Mouse (Mus musculus) midbrain, embryonic 13.5 days (tissue): ENCODE measurements around the gene Klhdc4. TPM values are rescaled to one million over a fixed set of nuclear protein-coding genes. Genes with fewer than 3 reads are reported as not detected.

ENCODE experiments used
- ATAC-seq: fragments of 200-750 bp; cut with Nextera tagmentation; 2 replicates; pipeline ENCODE4 v1.8.0; 2017; ENCODE audit warnings: mild to moderate bottlenecking, moderate TSS enrichment, moderate library complexity
- H3K27ac ChIP-seq: fragments of 300-500 bp; sonication (generic); 2 replicates; pipeline ENCODE4 v1.5.1; 2015; ENCODE audit warnings: inconsistent platforms, mild to moderate bottlenecking, moderate library complexity
- H3K27me3 ChIP-seq: fragments of 300-500 bp; sonication (generic); 2 replicates; pipeline ENCODE4 v1.6.1; 2015; ENCODE audit warnings: mild to moderate bottlenecking, inconsistent platforms
- H3K36me3 ChIP-seq: fragments of 300-500 bp; sonication (generic); 2 replicates; pipeline ENCODE4 v1.6.1; 2015; ENCODE audit warnings: mild to moderate bottlenecking, inconsistent platforms
- H3K4me1 ChIP-seq: fragments of 300-500 bp; sonication (generic); replicated peaks from 2 replicates; pipeline ENCODE4 v1.6.1; 2015; ENCODE audit warnings: inconsistent platforms
- H3K4me2 ChIP-seq: fragments of 300-500 bp; sonication (generic); replicated peaks from 2 replicates; pipeline ENCODE4 v1.6.1; 2015; ENCODE audit warnings: moderate library complexity, mild to moderate bottlenecking, inconsistent platforms
- H3K4me3 ChIP-seq: fragments of 300-500 bp; sonication (generic); replicated peaks from 2 replicates; pipeline ENCODE4 v1.5.1; 2015; ENCODE audit warnings: mild to moderate bottlenecking, inconsistent platforms
- H3K9ac ChIP-seq: fragments of 300-500 bp; sonication (generic); replicated peaks from 2 replicates; pipeline ENCODE4 v1.6.1; 2015; ENCODE audit warnings: mild to moderate bottlenecking, inconsistent platforms
- H3K9me3 ChIP-seq: fragments of 300-500 bp; sonication (generic); 2 replicates; pipeline ENCODE4 v1.6.1; 2016; ENCODE audit warnings: mild to moderate bottlenecking, inconsistent platforms
- WGBS: fragments of 180-500 bp; shearing (Covaris S2); methylation state at CpG from one replicate; pipeline ENCODE4 v1.1.7; 2015; 5-methylcytosine and 5-hydroxymethylcytosine counted together
- polyA plus RNA-seq: library from polyadenylated mRNA; unstranded; fragments of >200 nt; fragmentation: Nextera tagmentation; extraction: Ambion mirVana; gene quantifications from 2 replicates; pipeline ENCODE4 v1.2.1, GENCODE M21; 2015

Klhdc4 gene
- polyA plus RNA-seq, 1 experiment from 2014 or later, result 45.5 TPM

DNA sequence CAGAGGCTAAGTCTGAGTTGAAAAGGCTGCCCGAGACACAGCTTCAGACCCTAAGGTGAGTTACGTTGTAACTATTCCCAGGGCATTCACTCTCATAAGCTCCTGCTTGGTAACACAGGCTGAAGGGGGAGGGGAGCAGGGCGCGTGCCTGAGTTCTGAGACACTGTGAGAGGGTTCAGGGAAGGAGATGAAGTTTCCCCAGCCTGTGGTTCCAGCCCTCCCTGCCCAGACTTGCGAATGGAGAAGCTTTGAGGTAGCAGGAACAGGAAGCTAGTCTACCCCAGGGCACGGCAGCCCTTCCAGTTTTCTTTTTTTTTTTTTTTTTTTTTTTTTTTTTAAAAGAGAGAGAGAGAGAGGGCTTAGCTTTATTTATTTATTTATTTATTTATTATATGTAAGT lies 31.9 kb upstream of the Klhdc4 start:
- H3K4me2 ChIP-seq, result no peak overlapping the region
- H3K27ac ChIP-seq, result no peak overlapping the region
- 67% methylated on average over 6 of the region's 6 CpGs for WGBS
- H3K27me3 ChIP-seq, result no peaks in the 10 kb centered on the region
- H3K4me3 ChIP-seq, result no peak overlapping the region
- H3K36me3 ChIP-seq, result no peaks in the 10 kb centered on the region
- H3K9ac ChIP-seq, result no peak overlapping the region
- ATAC-seq, result no peak
- 0 out of 2 replicates have a peak, but pooled peaks cover 2% of the 10 kb centered on the region for H3K4me1 ChIP-seq
- no peaks in the 10 kb centered on the region for H3K9me3 ChIP-seq

GRCm38 (mm10) chr8:121857747-121858146 lies 28.4 kb upstream of the Klhdc4 start:
- Histone ChIP-seq H3K4me2 (no peak overlapping the region), H3K27ac (no peak overlapping the region), H3K36me3 (no peaks in the 10 kb centered on the region), H3K9ac (no peak overlapping the region), H3K4me3 (no peak overlapping the region), H3K27me3 (no peaks in the 10 kb centered on the region), H3K9me3 (no peaks in the 10 kb centered on the region), H3K4me1 (0 out of 2 replicates have a peak, but pooled peaks cover 2% of the 10 kb centered on the region)
- WGBS, result 71% methylated on average over 2 of the region's 2 CpGs
- no peak for ATAC-seq

DNA sequence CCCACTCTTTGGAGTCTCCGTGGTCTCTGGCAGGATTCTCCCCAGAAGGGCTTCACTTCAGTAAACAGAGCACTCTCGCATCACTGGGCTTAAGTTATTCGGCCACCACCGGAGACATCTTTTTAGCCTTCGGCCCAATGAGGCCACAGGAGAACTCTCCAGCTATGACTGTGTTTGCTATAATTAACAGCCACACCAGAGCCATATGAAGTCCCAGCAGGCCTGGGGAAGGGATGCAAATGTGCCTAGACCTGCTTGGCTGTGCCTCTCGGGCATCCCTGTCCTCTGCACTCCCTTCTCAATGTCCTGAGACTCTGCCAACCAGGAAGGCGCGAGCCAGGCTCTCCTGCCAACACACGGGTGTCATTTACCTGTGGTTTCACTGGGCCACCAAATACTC lies 28.0 kb upstream of the Klhdc4 start:
- Histone ChIP-seq H3K9ac (no peak overlapping the region), H3K4me3 (no peak overlapping the region), H3K27me3 (0 out of 2 replicates have a peak, but pooled peaks cover 1% of the 10 kb centered on the region), H3K4me2 (no peak overlapping the region), H3K4me1 (0 out of 2 replicates have a peak, but pooled peaks cover 2% of the 10 kb centered on the region), H3K9me3 (no peaks in the 10 kb centered on the region), H3K36me3 (no peaks in the 10 kb centered on the region), H3K27ac (no peak overlapping the region)
- no peak for ATAC-seq
- 47% methylated on average over 9 of the region's 9 CpGs for WGBS

DNA sequence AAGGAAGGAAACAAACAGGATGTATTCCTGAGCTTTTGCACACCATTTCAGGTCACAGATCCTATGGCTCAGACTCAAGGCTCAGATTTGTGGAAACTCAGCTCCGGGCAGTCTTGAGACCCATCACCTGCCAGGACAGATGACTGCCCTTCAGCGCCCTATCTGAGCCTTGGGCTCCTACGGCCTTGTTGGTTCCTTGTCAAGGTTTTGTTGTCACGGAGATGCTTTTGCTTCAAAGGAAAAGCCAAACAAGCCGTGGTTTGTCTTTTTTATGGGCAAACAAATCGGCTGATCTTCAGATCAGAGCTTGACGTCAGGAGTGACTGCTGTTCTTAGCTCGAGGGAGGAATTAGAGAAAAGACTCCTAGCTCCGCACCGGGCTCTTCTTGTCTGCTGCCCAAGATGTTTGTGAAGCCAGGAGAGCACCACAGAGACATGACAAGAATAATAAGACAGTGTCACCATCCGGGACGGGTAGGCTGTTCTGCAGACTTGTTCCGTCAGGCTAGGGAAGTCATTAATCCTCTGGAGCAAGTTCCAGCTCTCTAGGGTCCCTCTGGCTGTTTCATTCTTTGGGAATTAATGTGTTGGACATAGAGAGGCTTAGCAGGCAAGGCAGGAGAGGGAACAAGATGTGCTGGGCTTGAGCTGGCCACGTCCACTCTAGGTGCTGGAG lies 26.8 kb upstream of the Klhdc4 start:
- no peak for ATAC-seq
- WGBS, result 82% methylated on average over 14 of the region's 14 CpGs
- peaks cover 5% of the 10 kb centered on the region; the same call in 1 of the 2 replicates for H3K27me3 ChIP-seq

DNA sequence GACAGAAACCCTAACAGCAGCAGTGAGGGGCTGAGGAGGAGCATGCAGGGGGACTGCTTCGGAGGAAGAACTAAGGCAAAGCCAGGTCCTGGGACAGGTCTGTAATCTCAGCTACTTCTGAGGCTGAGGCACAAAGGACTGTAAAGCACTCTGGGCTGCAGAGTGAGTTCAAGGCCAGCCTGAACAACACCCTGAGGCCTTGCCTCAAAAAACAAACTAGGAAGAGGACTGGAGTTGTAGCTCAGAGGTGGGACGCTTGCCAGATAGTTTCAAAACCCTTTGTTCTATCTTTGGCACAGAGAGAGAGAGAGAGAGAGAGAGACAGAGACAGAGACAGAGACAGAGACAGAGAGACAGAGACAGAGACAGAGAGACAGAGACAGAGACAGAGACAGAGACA lies 24.2 kb upstream of the Klhdc4 start:
- no peak overlapping the region for H3K4me2 ChIP-seq
- no peaks in the 10 kb centered on the region for H3K9me3 ChIP-seq
- no peak overlapping the region for H3K9ac ChIP-seq
- no peak overlapping the region for H3K27ac ChIP-seq
- no peak for ATAC-seq
- H3K4me1 ChIP-seq, result peaks cover 17% of the 10 kb centered on the region
- WGBS, result 82% methylated on average over 2 of the region's 2 CpGs
- H3K36me3 ChIP-seq, result no peaks in the 10 kb centered on the region
- peaks cover 5% of the 10 kb centered on the region; the same call in 1 of the 2 replicates for H3K27me3 ChIP-seq
- no peak overlapping the region for H3K4me3 ChIP-seq

More for the DNA sequence above, 26.8 kb upstream of the Klhdc4 start:
- no peak overlapping the region for H3K4me2 ChIP-seq
- H3K9me3 ChIP-seq, result no peaks in the 10 kb centered on the region
- no peak overlapping the region for H3K4me3 ChIP-seq
- peaks cover 10% of the 10 kb centered on the region for H3K4me1 ChIP-seq
- no peak overlapping the region for H3K27ac ChIP-seq
- no peaks in the 10 kb centered on the region for H3K36me3 ChIP-seq
- no peak overlapping the region for H3K9ac ChIP-seq

GRCm38 (mm10) chr8:121852464-121852863 lies 23.1 kb upstream of the Klhdc4 start:
- Histone ChIP-seq H3K27ac (no peak overlapping the region), H3K9me3 (no peaks in the 10 kb centered on the region), H3K9ac (no peak overlapping the region), H3K4me2 (no peak overlapping the region), H3K4me1 (peaks cover 17% of the 10 kb centered on the region), H3K27me3 (peaks cover 5% of the 10 kb centered on the region; the same call in 1 of the 2 replicates), H3K4me3 (no peak overlapping the region), H3K36me3 (no peaks in the 10 kb centered on the region)
- 63% methylated on average over 7 of the region's 7 CpGs for WGBS
- no peak for ATAC-seq

GRCm38 (mm10) chr8:121851716-121852115 lies 22.3 kb upstream of the Klhdc4 start:
- ATAC-seq, result peak; percentile 16; the same call in 1 of the 2 replicates
- WGBS, result 41% methylated on average over 7 of the region's 7 CpGs
- no peak overlapping the region for H3K4me3 ChIP-seq
- H3K9ac ChIP-seq, result peak overlapping the region; percentile 50; the same call in 1 of the 2 replicates
- no peaks in the 10 kb centered on the region for H3K9me3 ChIP-seq
- peaks cover 17% of the 10 kb centered on the region for H3K4me1 ChIP-seq
- no peak overlapping the region for H3K4me2 ChIP-seq
- no peaks in the 10 kb centered on the region for H3K36me3 ChIP-seq
- peaks cover 5% of the 10 kb centered on the region; the same call in 1 of the 2 replicates for H3K27me3 ChIP-seq
- no peak overlapping the region for H3K27ac ChIP-seq

DNA sequence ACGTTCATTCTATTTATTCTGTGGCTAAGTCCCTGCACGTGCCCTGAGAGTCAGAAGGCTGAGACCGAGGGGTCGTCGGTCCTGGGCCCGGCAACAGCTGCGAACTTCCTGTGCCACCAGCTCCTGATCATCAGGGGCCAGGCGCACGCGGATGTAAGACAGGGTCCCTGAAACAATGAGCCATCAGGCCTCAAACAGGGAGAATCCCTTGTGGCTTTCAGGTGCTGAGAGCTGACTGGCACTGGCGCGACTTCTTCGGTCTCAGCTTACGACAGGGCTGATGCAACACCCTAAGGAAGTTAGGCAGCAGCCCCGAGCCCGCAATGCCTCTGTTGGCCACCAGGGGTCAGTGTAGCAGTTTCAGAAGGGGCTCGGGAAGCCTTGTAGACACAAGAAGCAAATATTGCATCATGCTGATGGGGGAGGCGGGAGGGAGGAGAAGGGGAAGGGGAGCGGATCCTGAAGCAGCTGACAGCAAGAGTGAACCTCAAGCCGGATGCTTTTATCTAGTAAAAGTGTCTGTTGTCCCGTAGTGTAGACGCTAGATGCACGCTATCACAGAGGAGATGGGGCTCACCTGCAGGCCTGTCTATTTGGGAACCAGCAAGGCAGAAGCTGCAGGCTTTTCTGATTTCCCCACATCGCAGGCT lies 21.6 kb upstream of the Klhdc4 start:
- Histone ChIP-seq H3K4me2 (peak overlapping the region; percentile 49), H3K36me3 (no peaks in the 10 kb centered on the region), H3K4me3 (peak overlapping the region; percentile 16; the same call in 1 of the 2 replicates), H3K9me3 (no peaks in the 10 kb centered on the region), H3K27me3 (peaks cover 5% of the 10 kb centered on the region; the same call in 1 of the 2 replicates), H3K9ac (peak overlapping the region; percentile 50; the same call in 1 of the 2 replicates), H3K27ac (no peak overlapping the region), H3K4me1 (peaks cover 15% of the 10 kb centered on the region)
- ATAC-seq, result peak; percentile 86
- 4% methylated on average over 24 of the region's 24 CpGs for WGBS

- Histone ChIP-seq H3K27ac (no peak overlapping the region), H3K4me3 (no peak overlapping the region), H3K4me1 (peaks cover 15% of the 10 kb centered on the region), H3K9ac (no peak overlapping the region; the same call in 1 of the 2 replicates), H3K9me3 (no peaks in the 10 kb centered on the region), H3K4me2 (peak overlapping the region; percentile 49), H3K27me3 (peaks cover 5% of the 10 kb centered on the region; the same call in 1 of the 2 replicates), H3K36me3 (no peaks in the 10 kb centered on the region)
- 0 out of 2 replicates have a peak, but pooled peaks have one; percentile 10 for ATAC-seq
- 42% methylated on average over 12 of the region's 12 CpGs for WGBS
Measured at GRCm38 (mm10) chr8:121850436-121850820, 21.1 kb upstream of the Klhdc4 start.

DNA sequence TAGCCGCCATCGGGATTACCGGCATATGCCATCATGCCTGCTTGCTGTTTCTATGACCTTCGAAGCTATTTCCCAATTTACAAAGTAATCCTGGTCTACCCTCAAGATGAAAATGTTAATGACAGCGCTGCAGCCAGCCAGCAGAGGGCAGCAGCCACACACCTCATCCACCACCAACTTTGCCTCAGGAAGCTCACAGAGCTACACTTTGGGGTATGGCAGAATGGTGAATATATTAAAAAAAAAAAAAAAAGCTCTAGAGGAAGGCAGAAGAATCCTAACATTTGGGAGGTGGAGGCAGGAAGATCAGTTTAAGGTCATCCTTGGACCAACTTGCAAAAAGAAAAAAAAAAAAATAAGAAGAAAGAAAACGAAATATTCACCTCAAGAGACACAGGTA lies 20.6 kb upstream of the Klhdc4 start:
- no peak for ATAC-seq
- no peak overlapping the region for H3K9ac ChIP-seq
- no peak overlapping the region for H3K27ac ChIP-seq
- H3K4me3 ChIP-seq, result no peak overlapping the region
- WGBS, result 14% methylated on average over 6 of the region's 6 CpGs
- H3K4me2 ChIP-seq, result no peak overlapping the region
- H3K27me3 ChIP-seq, result peaks cover 5% of the 10 kb centered on the region; the same call in 1 of the 2 replicates
- H3K9me3 ChIP-seq, result no peaks in the 10 kb centered on the region
- peaks cover 15% of the 10 kb centered on the region for H3K4me1 ChIP-seq
- no peaks in the 10 kb centered on the region for H3K36me3 ChIP-seq

DNA sequence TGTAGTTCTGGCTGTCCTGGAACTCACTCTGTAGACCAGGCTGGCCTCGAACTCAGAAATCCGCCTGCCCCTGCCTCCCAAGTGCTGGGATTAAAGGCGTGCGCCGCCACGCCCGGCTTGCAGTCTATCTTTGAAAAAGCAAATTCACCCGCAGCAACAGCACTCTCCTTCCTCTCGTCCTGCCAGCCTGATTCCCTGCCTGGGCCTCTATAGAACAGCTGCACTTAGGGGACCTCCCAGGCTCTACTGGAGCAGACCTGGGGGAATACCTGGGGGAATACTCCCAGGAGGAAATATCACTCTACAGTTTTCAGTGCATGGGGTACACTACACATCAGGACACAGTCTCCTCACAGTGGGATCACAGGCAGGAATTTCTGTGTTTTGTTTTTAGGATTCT lies 19.9 kb upstream of the Klhdc4 start:
- WGBS, result 73% methylated on average over 9 of the region's 9 CpGs
- no peaks in the 10 kb centered on the region for H3K36me3 ChIP-seq
- peaks cover 5% of the 10 kb centered on the region; the same call in 1 of the 2 replicates for H3K27me3 ChIP-seq
- H3K27ac ChIP-seq, result no peak overlapping the region
- ATAC-seq, result no peak
- H3K4me3 ChIP-seq, result no peak overlapping the region
- peaks cover 15% of the 10 kb centered on the region for H3K4me1 ChIP-seq
- H3K4me2 ChIP-seq, result no peak overlapping the region
- H3K9ac ChIP-seq, result no peak overlapping the region
- no peaks in the 10 kb centered on the region for H3K9me3 ChIP-seq

DNA sequence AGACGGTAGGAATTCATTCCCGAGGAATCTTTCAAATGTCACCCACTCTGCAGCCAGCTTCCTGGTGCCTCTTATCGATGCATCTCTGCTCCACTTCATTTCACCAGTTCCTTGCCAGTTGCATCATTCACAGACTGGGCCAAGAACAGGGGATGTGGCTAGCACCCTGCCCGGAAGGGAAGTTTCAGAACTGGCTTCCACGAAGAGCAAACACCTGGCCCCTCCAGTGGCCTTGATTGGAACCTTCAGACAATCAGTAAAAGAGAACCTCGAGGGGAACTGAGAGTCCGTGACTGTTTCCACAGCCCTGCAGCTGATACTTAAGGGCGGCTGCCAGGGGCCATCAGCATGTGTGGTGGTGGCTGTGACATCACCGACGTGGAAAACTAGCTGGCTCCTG lies 19.1 kb upstream of the Klhdc4 start:
- Histone ChIP-seq H3K4me3 (no peak overlapping the region), H3K9me3 (no peaks in the 10 kb centered on the region)
- WGBS, result 71% methylated on average over 10 of the region's 10 CpGs

More for the DNA sequence above, 19.1 kb upstream of the Klhdc4 start:
- no peak for ATAC-seq
- peaks cover 5% of the 10 kb centered on the region; the same call in 1 of the 2 replicates for H3K27me3 ChIP-seq
- peaks cover 15% of the 10 kb centered on the region for H3K4me1 ChIP-seq
- H3K9ac ChIP-seq, result no peak overlapping the region
- H3K27ac ChIP-seq, result no peak overlapping the region
- H3K36me3 ChIP-seq, result no peaks in the 10 kb centered on the region
- H3K4me2 ChIP-seq, result no peak overlapping the region
